Comparison of ENCODE assay signal across 1 mouse cellular context in the genomic region with DNA sequence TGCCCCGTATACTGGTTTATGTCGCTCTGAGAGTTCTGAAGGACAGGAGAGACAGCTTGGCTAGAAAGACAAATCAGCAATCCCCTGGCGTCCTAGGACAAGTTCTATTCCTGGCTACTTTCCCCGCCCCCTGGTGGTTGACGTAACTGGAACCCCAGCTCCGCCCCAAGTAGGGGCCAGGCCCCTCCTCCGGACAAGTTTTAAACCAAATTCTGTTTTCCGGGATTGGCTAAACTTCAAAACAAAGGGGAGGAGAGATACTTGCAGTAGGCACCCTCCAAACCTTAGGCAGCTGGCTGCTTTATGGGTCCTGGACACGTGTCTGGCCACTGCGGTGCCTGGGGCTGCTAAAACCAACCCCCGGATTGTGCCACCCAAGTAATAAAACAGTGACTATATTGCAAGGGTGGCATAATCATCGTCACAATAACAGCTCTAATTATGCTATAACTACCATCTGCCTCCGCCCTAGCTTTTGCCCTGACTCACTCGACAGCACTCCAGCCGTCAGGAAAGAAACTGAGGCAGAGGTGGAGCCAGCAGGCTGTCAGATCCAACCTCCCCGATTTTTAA.
TF ChIP-seq lines count a peak whose summit lies in the region.

No protein-coding gene starts in this region.

TF ChIP-seq in ES-E14, 5 proteins besides CTCF, POLR2A, EP300 and RAD21 (continued from another document):
- TF ChIP-seq HCFC1 (IDR thresholded peaks at IDR 0.05; ENCODE audit: borderline replicate concordance, insufficient read depth, low read length) (no peak), CHD2 (IDR thresholded peaks at IDR 0.05; ENCODE audit: low read depth, low read length) (no peak)
